Mouse (Mus musculus): ENCODE data around the gene Luc7l2.

Luc7l2 gene

GRCm38 (mm10) chr6:38650263-38650937 lies 99.3 kb downstream of the Luc7l2 start:
- DNase-seq (ENCODE audit: low spot score), result peak; percentile 91
